Mouse (Mus musculus): ENCODE results near the gene Vax1. TPM values are rescaled to one million over a fixed set of nuclear protein-coding genes. Genes with fewer than 3 reads are reported as not detected.

The Vax1 gene
- polyA plus RNA-seq, 1 experiment from 2014 or later, result not detected

GRCm38 (mm10) chr19:59145492-59146140, 24.2 kb downstream of the Vax1 start:
- TF ChIP-seq CTCF (IDR thresholded peaks at IDR 0.05), result no peak
- ChIA-PET CTCF (no interaction called here), POLR2A (no interaction called here)
- in situ Hi-C loops (cut with MboI; ENCODE audit: low pct_unique_long_range_greater_than_20kb), result no loop called here
- DNase-seq (ENCODE audit: low read depth, low spot score) (no peak), ATAC-seq (no peak)
- H3K27me3 ChIP-seq, result peaks cover 60% of the 10 kb centered on the region

- in situ Hi-C loops (cut with MboI; ENCODE audit: low pct_unique_long_range_greater_than_20kb), result no loop called here
- ChIA-PET CTCF (no interaction called here), POLR2A (no interaction called here)
- peaks cover 60% of the 10 kb centered on the region for H3K27me3 ChIP-seq
- DNase-seq (ENCODE audit: low read depth, low spot score) (no peak), ATAC-seq (no peak)
- no peak for TF ChIP-seq CTCF (IDR thresholded peaks at IDR 0.05)
Measured at GRCm38 (mm10) chr19:59145064-59145463, 24.8 kb downstream of the Vax1 start.

- peaks cover 73% of the 10 kb centered on the region for H3K27me3 ChIP-seq
- ChIA-PET POLR2A (interaction anchor here (1.0 kb wide), 1 partner anchor 10 kb away, joined by 3 read pairs; no protein-coding TSS in a partner anchor), CTCF (no interaction called here)
- no peak for TF ChIP-seq CTCF (IDR thresholded peaks at IDR 0.05)
- ATAC-seq, result no peak
- DNase-seq (ENCODE audit: low read depth, low spot score), result no peak
- in situ Hi-C loops (cut with MboI; ENCODE audit: low pct_unique_long_range_greater_than_20kb), result no loop called here
Measured at GRCm38 (mm10) chr19:59142206-59142605, 27.6 kb downstream of the Vax1 start.

- H3K27me3 ChIP-seq, result peaks cover 83% of the 10 kb centered on the region
- CTCF ChIA-PET, result no interaction called here
- no peak for TF ChIP-seq CTCF (IDR thresholded peaks at IDR 0.05)
- no peak for ATAC-seq
- POLR2A ChIA-PET, result interaction anchor here (0.7 kb wide), 1 partner anchor 10 kb away, joined by 3 read pairs; no protein-coding TSS in a partner anchor
- in situ Hi-C loops (cut with MboI; ENCODE audit: low pct_unique_long_range_greater_than_20kb), result no loop called here
- no peak for DNase-seq (ENCODE audit: low read depth, low spot score)
Measured at GRCm38 (mm10) chr19:59135387-59135786, 34.5 kb downstream of the Vax1 start.

GRCm38 (mm10) chr19:59134916-59135315, 34.9 kb downstream of the Vax1 start:
- POLR2A ChIA-PET, result interaction anchor here (0.7 kb wide), 2 partner anchors 9 to 421 kb away, joined by 3 to 4 read pairs; no protein-coding TSS in a partner anchor

GRCm38 (mm10) chr19:59133202-59133601, 36.7 kb downstream of the Vax1 start:
- ATAC-seq (no peak), DNase-seq (ENCODE audit: low read depth, low spot score) (no peak)

More at GRCm38 (mm10) chr19:59134916-59135315, 34.9 kb downstream of the Vax1 start:
- no peak for TF ChIP-seq CTCF (IDR thresholded peaks at IDR 0.05)
- peaks cover 83% of the 10 kb centered on the region for H3K27me3 ChIP-seq
- ATAC-seq, result no peak
- CTCF ChIA-PET, result interaction anchor here (0.9 kb wide), 1 partner anchor 12 kb away, joined by 3 read pairs; no protein-coding TSS in a partner anchor
- DNase-seq (ENCODE audit: low read depth, low spot score), result no peak
- in situ Hi-C loops (cut with MboI; ENCODE audit: low pct_unique_long_range_greater_than_20kb), result no loop called here

GRCm38 (mm10) chr19:59129671-59130070, 40.2 kb downstream of the Vax1 start:
- POLR2A ChIA-PET, result no interaction called here
- ATAC-seq (no peak), DNase-seq (ENCODE audit: low read depth, low spot score) (no peak)
- CTCF ChIA-PET, result no interaction called here
- in situ Hi-C loops (cut with MboI; ENCODE audit: low pct_unique_long_range_greater_than_20kb), result no loop called here
- H3K27me3 ChIP-seq, result peaks cover 86% of the 10 kb centered on the region
- TF ChIP-seq CTCF (IDR thresholded peaks at IDR 0.05), result no peak

More at GRCm38 (mm10) chr19:59133202-59133601, 36.7 kb downstream of the Vax1 start:
- peaks cover 82% of the 10 kb centered on the region for H3K27me3 ChIP-seq
- in situ Hi-C loops (cut with MboI; ENCODE audit: low pct_unique_long_range_greater_than_20kb), result no loop called here
- TF ChIP-seq CTCF (IDR thresholded peaks at IDR 0.05), result no peak
- CTCF ChIA-PET, result no interaction called here
- POLR2A ChIA-PET, result no interaction called here

- TF ChIP-seq CTCF (IDR thresholded peaks at IDR 0.05), result no peak
- ChIA-PET CTCF (no interaction called here), POLR2A (no interaction called here)
- peaks cover 78% of the 10 kb centered on the region for H3K27me3 ChIP-seq
- ATAC-seq (no peak), DNase-seq (ENCODE audit: low read depth, low spot score) (no peak)
- in situ Hi-C loops (cut with MboI; ENCODE audit: low pct_unique_long_range_greater_than_20kb), result no loop called here
Measured at GRCm38 (mm10) chr19:59128531-59129204, 41.2 kb downstream of the Vax1 start.

GRCm38 (mm10) chr19:59127424-59127823, 42.4 kb downstream of the Vax1 start:
- no peak for TF ChIP-seq CTCF (IDR thresholded peaks at IDR 0.05)
- DNase-seq (ENCODE audit: low read depth, low spot score), result no peak
- POLR2A ChIA-PET, result no interaction called here
- peaks cover 72% of the 10 kb centered on the region for H3K27me3 ChIP-seq
- ATAC-seq, result no peak
- CTCF ChIA-PET, result interaction anchor here (0.8 kb wide), 1 partner anchor 14 kb away, joined by 3 read pairs; no protein-coding TSS in a partner anchor
- in situ Hi-C loops (cut with MboI; ENCODE audit: low pct_unique_long_range_greater_than_20kb), result no loop called here

Other genes with a start within 250 kb of the Vax1 start
- 0.92 TPM for gene Eno4, start 226.6 kb downstream of the Vax1 start, polyA plus RNA-seq (2021)
- 1.1 TPM for gene Hspa12a, start 226.4 kb downstream of the Vax1 start, polyA plus RNA-seq (2021)
- 22.7 TPM for gene Shtn1, start 94.0 kb downstream of the Vax1 start, polyA plus RNA-seq (2021)
- not detected for gene Kcnk18, start 49.2 kb upstream of the Vax1 start, polyA plus RNA-seq (2021)
- 2.4 TPM for gene Slc18a2, start 90.8 kb upstream of the Vax1 start, polyA plus RNA-seq (2021)
- gene Rps12-ps3, start 152.2 kb upstream of the Vax1 start, polyA plus RNA-seq (2021), result 1,107 TPM
- gene Pdzd8, start 175.7 kb upstream of the Vax1 start, polyA plus RNA-seq (2021), result 38.5 TPM

All from Patski (cell line).